ENCODE assay signal across 1 mouse cellular context in genomic region chr11:54862621-54863520, GRCm38 (mm10).
TF ChIP-seq lines count a peak whose summit lies in the region.

No protein-coding gene starts in this region.

TF ChIP-seq in CH12.LX, 34 proteins besides CTCF, POLR2A, EP300 and RAD21 (continued from another document):
- TF ChIP-seq GABPA (IDR thresholded peaks at IDR 0.05; ENCODE audit: insufficient replicate concordance, low read depth, low read length) (no peak), UBTF (IDR thresholded peaks at IDR 0.05; ENCODE audit: low read depth, low read length) (no peak), HCFC1 (IDR thresholded peaks at IDR 0.05; ENCODE audit: low read depth, low read length) (no peak), ZNF384 (IDR thresholded peaks at IDR 0.05; ENCODE audit: low read depth, low read length) (0 out of 2 replicates have a peak, but pooled peaks have one; percentile 21), CHD2 (IDR thresholded peaks at IDR 0.05; ENCODE audit: low read length) (no peak), RCOR1 (conservative IDR thresholded peaks at IDR 0.05; ENCODE audit: low read depth, low read length) (no peak), PAX5 (IDR thresholded peaks at IDR 0.05; ENCODE audit: low read length) (no peak), BHLHE40 (IDR thresholded peaks at IDR 0.05; ENCODE audit: low read depth, low read length) (peak; percentile 69), KAT2A (IDR thresholded peaks at IDR 0.05; ENCODE audit: insufficient replicate concordance, low read length) (no peak), TBP (conservative IDR thresholded peaks at IDR 0.05; ENCODE audit: low read depth, low read length) (0 out of 2 replicates have a peak, but pooled peaks have one; percentile 13), ETS1 (conservative IDR thresholded peaks at IDR 0.05; ENCODE audit: low read depth, low read length) (no peak), MAZ (IDR thresholded peaks at IDR 0.05; ENCODE audit: low read depth, low read length) (no peak), CHD1 (IDR thresholded peaks at IDR 0.05; ENCODE audit: low read depth, low read length) (no peak), SMC3 (IDR thresholded peaks at IDR 0.05; ENCODE audit: low read depth, low read length) (peak; percentile 84)
